Mouse (Mus musculus) stomach, embryonic 15.5 days (tissue): Measurements from ENCODE around the gene P4hb. TPM values are rescaled to one million over a fixed set of nuclear protein-coding genes. Genes with fewer than 3 reads are reported as not detected.

Experiments used
- ATAC-seq: fragments of 200-750 bp; cut with Nextera tagmentation; 2 replicates; pipeline ENCODE4 v1.8.0; 2017; ENCODE audit warnings: low read depth, moderate number of reproducible peaks, moderate TSS enrichment; ENCODE audit not compliant: insufficient read depth, low FRiP score
- H3K27ac ChIP-seq: fragments of 300-500 bp; sonication (generic); 2 replicates; pipeline ENCODE4 v1.5.1; 2015; ENCODE audit warnings: mild to moderate bottlenecking, inconsistent platforms
- H3K27me3 ChIP-seq: fragments of 300-500 bp; sonication (generic); replicated peaks from 2 replicates; pipeline ENCODE4 v1.6.1; 2015; ENCODE audit warnings: inconsistent platforms
- H3K36me3 ChIP-seq: fragments of 300-500 bp; sonication (generic); 2 replicates; pipeline ENCODE4 v1.6.1; 2015; ENCODE audit warnings: inconsistent platforms
- H3K4me1 ChIP-seq: fragments of 300-500 bp; sonication (generic); 2 replicates; pipeline ENCODE4 v1.6.1; 2015; ENCODE audit warnings: inconsistent platforms
- H3K4me2 ChIP-seq: fragments of 300-500 bp; sonication (generic); 2 replicates; pipeline ENCODE4 v1.6.1; 2015; ENCODE audit warnings: mild to moderate bottlenecking, inconsistent platforms
- H3K4me3 ChIP-seq: fragments of 300-500 bp; sonication (generic); replicated peaks from 2 replicates; pipeline ENCODE4 v1.5.1; 2015; ENCODE audit warnings: inconsistent platforms
- H3K9ac ChIP-seq: fragments of 300-500 bp; sonication (generic); 2 replicates; pipeline ENCODE4 v1.6.1; 2015; ENCODE audit warnings: inconsistent platforms
- H3K9me3 ChIP-seq: fragments of 300-500 bp; sonication (generic); 2 replicates; pipeline ENCODE4 v1.6.1; 2016; ENCODE audit warnings: inconsistent platforms
- WGBS: fragments of 180-500 bp; shearing (Covaris S2); methylation state at CpG from one replicate; pipeline ENCODE4 v1.1.7; 2015; 5-methylcytosine and 5-hydroxymethylcytosine counted together
- polyA plus RNA-seq: library from polyadenylated mRNA; unstranded; fragments of >200 nt; fragmentation: Nextera tagmentation; extraction: Ambion mirVana; gene quantifications from 2 replicates; pipeline ENCODE4 v1.2.1, GENCODE M21; 2015

The P4hb gene
- polyA plus RNA-seq, 1 experiment from 2014 or later, result 954 TPM

DNA sequence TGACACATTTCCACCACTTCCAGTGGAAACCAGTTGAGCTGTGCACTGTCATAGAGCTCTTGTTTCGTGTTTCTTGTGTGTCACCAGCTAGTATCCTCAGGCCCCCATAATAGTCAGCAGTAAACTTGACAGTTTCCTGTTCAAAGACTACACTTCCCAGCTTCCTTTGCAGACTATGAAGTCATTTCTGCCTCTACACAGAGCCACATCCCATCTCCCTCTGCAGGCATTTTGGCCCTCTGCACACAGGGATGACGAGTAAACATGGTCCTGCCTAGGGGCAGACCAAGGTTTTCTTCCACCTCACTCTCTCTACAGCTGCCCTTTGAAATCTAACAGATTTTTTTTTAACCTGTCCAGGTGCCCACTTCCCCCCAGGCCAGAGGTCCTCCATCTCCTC, 25.6 kb downstream of the P4hb start:
- H3K4me2 ChIP-seq, result peak overlapping the region; percentile 81; the same call in 1 of the 2 replicates
- peaks cover 28% of the 10 kb centered on the region for H3K36me3 ChIP-seq
- no peak overlapping the region for H3K9ac ChIP-seq
- H3K27ac ChIP-seq, result no peak overlapping the region
- no peak for ATAC-seq
- H3K4me3 ChIP-seq, result no peak overlapping the region
- peaks cover 28% of the 10 kb centered on the region for H3K4me1 ChIP-seq
- H3K27me3 ChIP-seq, result no peaks in the 10 kb centered on the region
- WGBS, result 44% methylated on average over 2 of the region's 2 CpGs
- no peaks in the 10 kb centered on the region for H3K9me3 ChIP-seq

DNA sequence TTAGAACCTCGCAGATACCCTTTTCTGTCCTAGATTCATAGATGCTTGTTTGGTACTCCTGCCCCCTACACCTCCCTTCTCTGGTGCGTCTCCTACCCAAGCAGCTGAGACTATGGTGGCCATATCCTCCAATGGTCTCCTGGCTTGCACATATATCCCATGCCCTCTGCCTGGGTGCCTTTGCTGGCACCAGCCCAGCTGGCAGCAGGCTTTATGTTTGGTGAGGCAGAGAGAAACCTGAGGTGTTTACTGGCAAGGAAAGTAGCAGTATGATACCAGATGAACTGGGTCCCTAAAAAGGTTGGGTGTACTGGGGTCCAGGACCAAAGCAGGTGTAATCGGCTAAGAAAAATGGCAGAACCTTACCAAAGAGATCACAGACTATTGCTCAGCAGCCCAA, 27.1 kb downstream of the P4hb start:
- H3K4me1 ChIP-seq, result peaks cover 28% of the 10 kb centered on the region
- WGBS, result 88% methylated on average over 3 of the region's 3 CpGs
- H3K9me3 ChIP-seq, result no peaks in the 10 kb centered on the region
- H3K36me3 ChIP-seq, result peaks cover 30% of the 10 kb centered on the region
- H3K9ac ChIP-seq, result no peak overlapping the region
- no peak overlapping the region for H3K4me2 ChIP-seq
- H3K27ac ChIP-seq, result no peak overlapping the region
- ATAC-seq, result no peak
- H3K4me3 ChIP-seq, result no peak overlapping the region
- H3K27me3 ChIP-seq, result no peaks in the 10 kb centered on the region

DNA sequence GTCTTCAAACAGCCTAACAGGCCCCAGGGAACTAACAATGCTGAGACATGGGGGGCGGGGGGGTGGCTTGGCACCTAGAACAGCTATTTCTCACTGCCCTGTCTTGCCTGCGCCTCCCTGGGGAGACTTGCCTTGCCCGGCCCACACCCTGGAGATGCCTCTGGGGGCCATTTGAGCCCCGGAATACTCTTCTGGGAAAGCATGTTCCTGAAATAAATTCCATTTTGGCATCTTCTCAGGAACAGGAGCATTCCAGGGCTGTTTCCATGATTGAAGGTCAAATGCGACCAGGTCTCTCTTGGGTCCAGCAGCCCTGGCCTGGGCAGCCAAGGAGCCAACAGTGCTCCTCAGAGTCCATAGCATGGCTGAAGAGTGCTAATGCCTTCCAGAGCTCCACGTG, 30.7 kb downstream of the P4hb start:
- no peak for ATAC-seq
- no peaks in the 10 kb centered on the region for H3K9me3 ChIP-seq
- H3K4me3 ChIP-seq, result no peak overlapping the region
- H3K4me2 ChIP-seq, result no peak overlapping the region
- H3K27ac ChIP-seq, result no peak overlapping the region
- peaks cover 33% of the 10 kb centered on the region for H3K4me1 ChIP-seq
- 87% methylated on average over 6 of the region's 6 CpGs for WGBS
- no peaks in the 10 kb centered on the region for H3K27me3 ChIP-seq
- H3K9ac ChIP-seq, result no peak overlapping the region
- H3K36me3 ChIP-seq, result peaks cover 30% of the 10 kb centered on the region

DNA sequence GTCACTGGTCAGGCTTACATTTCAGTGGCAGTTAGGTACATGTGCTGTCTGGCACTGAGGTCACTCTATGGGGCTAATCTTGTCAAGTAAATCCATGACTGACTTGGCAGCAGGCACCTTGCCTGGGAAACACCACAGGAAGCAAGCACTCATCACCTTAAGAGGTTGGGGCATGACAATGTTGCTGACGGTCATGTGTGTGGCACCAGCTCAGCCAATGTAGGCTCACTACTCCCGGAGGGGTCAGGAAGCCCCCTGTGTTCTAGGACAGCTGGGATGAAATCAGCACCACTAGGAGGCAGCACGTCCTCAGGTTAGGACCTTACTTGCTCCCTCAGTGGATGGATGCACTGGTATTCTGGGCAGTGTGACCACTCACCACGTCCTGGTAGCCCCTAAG, 31.1 kb downstream of the P4hb start:
- WGBS, result 45% methylated on average over 4 of the region's 4 CpGs
- ATAC-seq, result no peak
- Histone ChIP-seq H3K36me3 (peaks cover 30% of the 10 kb centered on the region), H3K9me3 (no peaks in the 10 kb centered on the region), H3K9ac (no peak overlapping the region), H3K4me3 (no peak overlapping the region), H3K27ac (0 out of 2 replicates have a peak overlapping the region, but pooled peaks have one; percentile 11), H3K27me3 (no peaks in the 10 kb centered on the region), H3K4me1 (peaks cover 31% of the 10 kb centered on the region), H3K4me2 (no peak overlapping the region)

DNA sequence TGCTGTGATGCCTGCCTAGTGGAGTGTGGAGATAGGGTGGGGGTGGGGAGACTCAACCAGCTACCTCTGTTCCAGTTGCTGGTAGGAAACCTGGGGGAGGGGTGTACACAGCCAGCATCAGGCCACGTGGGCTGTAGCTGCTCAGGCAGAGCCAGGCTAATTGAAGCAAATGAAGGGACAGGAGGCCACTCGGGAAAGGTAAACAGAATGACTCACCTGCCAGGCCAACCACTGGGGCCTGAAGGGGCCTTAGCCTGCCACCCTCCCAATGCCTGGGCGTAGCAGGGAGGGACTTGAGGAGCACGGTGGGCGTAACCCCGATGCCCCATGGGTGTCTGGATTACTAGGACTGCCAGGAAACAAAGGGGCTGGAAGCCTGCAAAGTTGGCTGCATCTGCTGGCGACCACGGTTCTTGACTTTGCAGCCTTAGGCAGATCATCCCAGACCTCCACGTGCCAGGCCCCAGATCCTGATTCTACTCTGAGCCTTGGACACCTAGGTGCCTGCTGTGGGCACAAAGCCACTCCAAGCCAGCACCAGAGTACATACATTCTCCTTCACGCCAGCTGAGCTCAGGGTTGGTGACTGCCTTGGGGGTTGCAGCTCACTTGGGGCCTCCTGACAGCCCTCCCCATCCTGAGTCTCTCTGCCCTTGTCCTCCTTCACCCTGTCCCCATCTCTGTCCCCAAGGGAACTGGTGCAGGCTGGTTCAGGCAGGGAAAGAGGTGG, 33.6 kb downstream of the P4hb start:
- no peak overlapping the region for H3K9ac ChIP-seq

DNA sequence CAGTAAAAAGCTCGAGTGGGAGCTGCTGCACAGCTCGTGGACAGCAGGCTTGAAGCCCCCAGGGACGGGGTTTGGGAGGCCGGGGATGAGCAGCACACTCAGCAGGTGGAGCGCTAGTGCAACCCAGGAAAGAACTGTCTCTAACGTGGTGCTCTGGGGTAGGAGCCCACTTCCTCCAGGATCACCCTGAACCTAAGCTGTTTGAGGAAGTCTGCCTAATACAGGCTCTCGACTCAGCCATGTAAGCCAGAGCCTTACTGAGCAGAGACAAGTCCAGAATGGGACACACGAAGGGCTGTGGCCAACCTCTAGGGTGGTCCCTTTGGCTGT, 34.1 kb downstream of the P4hb start:
- Histone ChIP-seq H3K4me3 (no peak overlapping the region), H3K9me3 (no peaks in the 10 kb centered on the region), H3K36me3 (peaks cover 15% of the 10 kb centered on the region), H3K4me2 (no peak overlapping the region), H3K27ac (peak overlapping the region; percentile 84; the same call in 1 of the 2 replicates), H3K27me3 (no peaks in the 10 kb centered on the region; the same call in 1 of the 2 replicates), H3K9ac (no peak overlapping the region), H3K4me1 (peaks cover 25% of the 10 kb centered on the region)
- no peak for ATAC-seq
- WGBS, result 47% methylated on average over 8 of the region's 8 CpGs

More for the DNA sequence above, 33.6 kb downstream of the P4hb start:
- Histone ChIP-seq H3K4me1 (peaks cover 25% of the 10 kb centered on the region), H3K36me3 (peaks cover 19% of the 10 kb centered on the region), H3K27me3 (no peaks in the 10 kb centered on the region; the same call in 1 of the 2 replicates), H3K4me3 (no peak overlapping the region), H3K4me2 (no peak overlapping the region), H3K9me3 (no peaks in the 10 kb centered on the region), H3K27ac (peak overlapping the region; percentile 84)
- peak; percentile 90 for ATAC-seq
- WGBS, result 26% methylated on average over 10 of the region's 10 CpGs

DNA sequence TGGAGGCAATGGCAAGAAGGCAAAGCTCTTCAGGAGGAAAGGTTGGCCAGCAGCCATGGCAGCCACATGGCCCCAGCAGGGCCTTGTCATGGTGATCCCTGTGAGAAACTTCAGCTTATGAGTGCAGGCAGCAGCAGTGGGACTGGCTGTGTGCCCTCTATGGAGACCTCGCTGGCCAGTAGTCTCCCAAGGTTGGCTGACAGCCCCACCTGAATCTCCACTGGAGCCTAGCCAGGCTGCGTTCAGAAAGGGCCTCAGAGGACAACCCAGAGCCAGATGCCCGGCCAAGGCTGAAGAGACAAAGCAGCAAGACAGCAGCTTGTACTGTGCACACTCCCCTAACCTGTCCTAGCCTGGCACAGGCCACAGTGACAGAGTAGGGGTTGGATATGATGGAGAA, 34.6 kb downstream of the P4hb start:
- ATAC-seq, result no peak
- no peaks in the 10 kb centered on the region for H3K9me3 ChIP-seq
- H3K4me3 ChIP-seq, result no peak overlapping the region
- 62% methylated on average over 3 of the region's 3 CpGs for WGBS
- H3K4me1 ChIP-seq, result peaks cover 25% of the 10 kb centered on the region
- H3K9ac ChIP-seq, result no peak overlapping the region
- H3K27me3 ChIP-seq, result peaks cover 1% of the 10 kb centered on the region; the same call in 1 of the 2 replicates
- H3K4me2 ChIP-seq, result no peak overlapping the region
- peak overlapping the region; percentile 84; the same call in 1 of the 2 replicates for H3K27ac ChIP-seq
- H3K36me3 ChIP-seq, result peaks cover 12% of the 10 kb centered on the region

DNA sequence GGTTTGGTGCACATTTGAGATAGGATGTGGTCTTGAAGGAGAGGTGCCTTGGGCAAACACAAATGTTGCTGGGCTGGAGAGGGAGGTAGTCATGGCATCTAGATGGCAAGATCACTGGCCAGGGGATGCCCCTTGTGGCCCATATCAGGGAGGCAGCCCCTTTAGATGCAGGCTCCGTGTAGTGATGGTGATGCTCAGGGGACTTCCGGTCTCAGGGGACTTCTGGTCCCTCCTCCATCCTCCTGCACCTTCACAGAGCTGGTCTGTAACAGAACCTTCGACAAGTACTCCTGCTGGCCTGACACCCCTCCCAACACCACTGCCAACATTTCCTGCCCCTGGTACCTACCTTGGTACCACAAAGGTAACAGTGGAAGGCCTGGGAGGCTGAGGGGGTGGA, 37.2 kb downstream of the P4hb start:
- Histone ChIP-seq H3K4me1 (peaks cover 30% of the 10 kb centered on the region), H3K9me3 (no peaks in the 10 kb centered on the region), H3K27ac (no peak overlapping the region), H3K27me3 (peaks cover 26% of the 10 kb centered on the region), H3K4me2 (no peak overlapping the region), H3K36me3 (no peaks in the 10 kb centered on the region), H3K9ac (no peak overlapping the region), H3K4me3 (no peak overlapping the region)
- ATAC-seq, result no peak
- 68% methylated on average over 3 of the region's 3 CpGs for WGBS

DNA sequence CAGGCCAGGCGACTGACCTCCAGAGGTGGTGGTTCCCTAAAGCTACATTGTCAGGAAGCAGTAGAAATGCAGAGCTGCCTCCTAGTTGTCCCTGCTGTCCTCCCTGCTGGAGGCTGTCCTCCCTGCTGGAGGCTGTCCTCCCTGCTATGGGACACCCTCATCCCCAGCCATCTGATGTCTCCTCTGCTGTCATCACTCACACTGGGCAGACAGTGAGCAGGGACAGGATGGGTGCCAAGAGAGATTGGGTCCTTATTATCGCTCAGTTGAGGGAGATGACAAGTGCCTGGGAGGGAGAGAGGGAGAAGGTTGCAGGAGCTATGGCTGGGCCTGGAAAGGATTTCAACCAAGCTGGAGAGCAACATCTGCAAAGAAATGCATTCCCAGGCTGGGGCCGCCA, 37.9 kb downstream of the P4hb start:
- Histone ChIP-seq H3K4me1 (peaks cover 28% of the 10 kb centered on the region), H3K36me3 (no peaks in the 10 kb centered on the region), H3K4me2 (no peak overlapping the region), H3K27ac (no peak overlapping the region), H3K9ac (no peak overlapping the region), H3K4me3 (no peak overlapping the region), H3K9me3 (no peaks in the 10 kb centered on the region), H3K27me3 (peaks cover 32% of the 10 kb centered on the region)
- 68% methylated on average over 3 of the region's 3 CpGs for WGBS
- ATAC-seq, result no peak

DNA sequence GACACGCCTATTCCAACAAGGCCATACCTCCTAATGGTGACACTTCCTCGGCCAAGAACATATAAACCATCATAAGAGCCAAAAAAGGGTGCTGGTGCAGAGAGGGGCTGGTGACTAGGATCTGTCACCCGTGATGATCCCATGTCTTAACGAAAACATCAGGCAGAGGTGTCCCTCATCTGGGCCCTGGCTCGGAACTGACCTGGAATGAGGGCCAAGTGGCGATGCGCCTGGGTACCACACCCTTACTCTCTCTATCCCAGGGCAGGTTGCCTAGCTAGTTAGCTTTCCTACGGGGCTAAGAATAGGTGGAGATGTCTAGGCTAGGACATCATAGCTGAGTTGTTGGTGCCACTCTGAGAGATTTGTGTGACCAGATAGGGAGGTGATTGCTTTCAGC, 39.0 kb downstream of the P4hb start:
- Histone ChIP-seq H3K4me3 (no peak overlapping the region), H3K27me3 (peaks cover 41% of the 10 kb centered on the region), H3K9me3 (no peaks in the 10 kb centered on the region), H3K9ac (no peak overlapping the region), H3K4me2 (no peak overlapping the region), H3K27ac (no peak overlapping the region), H3K4me1 (peaks cover 18% of the 10 kb centered on the region), H3K36me3 (no peaks in the 10 kb centered on the region)
- WGBS, result 87% methylated on average over 8 of the region's 8 CpGs
- ATAC-seq, result no peak

DNA sequence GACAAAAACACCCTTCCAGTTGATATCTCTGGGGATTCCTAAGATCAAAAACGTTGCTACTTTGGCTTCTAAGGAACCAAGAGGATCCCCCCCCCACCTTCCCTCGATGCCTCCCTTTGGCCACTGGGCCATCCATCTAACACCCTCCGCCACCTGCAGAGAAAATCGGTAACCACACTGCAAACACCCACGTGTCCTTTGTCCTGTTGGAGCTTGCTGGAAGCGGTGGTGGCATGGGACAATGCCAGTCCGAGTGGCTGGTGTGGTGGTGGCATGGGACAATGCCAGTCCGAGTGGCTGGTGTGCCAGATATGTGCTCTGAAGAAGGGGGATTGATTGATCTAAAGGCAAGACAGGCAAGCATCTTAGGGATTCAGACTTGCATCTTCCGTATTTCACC, 41.4 kb downstream of the P4hb start:
- Histone ChIP-seq H3K4me1 (peaks cover 8% of the 10 kb centered on the region), H3K4me2 (no peak overlapping the region), H3K9me3 (no peaks in the 10 kb centered on the region), H3K27ac (no peak overlapping the region), H3K9ac (no peak overlapping the region), H3K4me3 (no peak overlapping the region), H3K27me3 (peaks cover 50% of the 10 kb centered on the region), H3K36me3 (no peaks in the 10 kb centered on the region)
- WGBS, result 25% methylated on average over 9 of the region's 9 CpGs
- ATAC-seq, result no peak

DNA sequence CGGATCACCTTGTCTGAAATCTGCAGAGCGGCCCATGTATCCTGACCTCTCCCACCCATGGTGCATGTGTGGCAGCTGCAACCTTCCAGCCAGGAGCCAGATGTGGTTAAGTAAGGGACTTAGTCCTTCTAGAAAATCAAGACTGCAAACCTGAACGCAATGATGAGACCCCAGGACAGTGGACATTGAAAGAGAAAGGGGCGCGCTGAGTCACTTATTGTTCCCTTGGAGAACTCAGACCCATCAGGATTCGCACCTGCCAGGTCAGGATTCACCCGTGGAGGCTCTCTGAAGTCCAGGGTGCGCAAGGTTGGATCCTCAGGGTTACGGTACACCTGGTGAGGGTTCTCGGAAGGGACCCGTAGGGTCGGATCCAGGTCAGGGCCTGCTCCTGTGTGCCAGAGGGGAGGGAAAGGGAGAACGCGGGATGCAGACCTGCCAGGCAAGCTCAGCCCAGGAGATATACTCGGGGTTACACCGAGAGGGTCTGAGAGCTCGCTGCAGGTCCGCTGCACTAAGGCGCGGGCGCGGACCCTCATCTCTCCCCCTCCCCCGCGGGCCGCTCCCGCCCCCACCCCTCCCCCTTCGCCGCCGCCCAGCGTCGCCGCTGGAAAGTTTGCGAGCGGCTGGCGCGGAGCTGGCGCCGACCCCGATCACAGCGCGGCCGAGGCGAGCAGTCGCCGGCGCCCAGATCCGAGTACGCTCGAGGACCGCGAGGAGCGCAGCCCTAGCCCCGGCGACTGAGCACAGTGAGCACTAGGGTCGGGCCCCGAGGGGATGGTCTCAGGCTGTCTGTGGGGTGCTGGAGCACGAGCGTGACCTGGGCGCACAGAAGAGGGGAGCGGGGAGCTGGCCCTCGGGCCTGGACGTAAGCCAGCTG, 42.7 kb downstream of the P4hb start, which contains the start of gene Gcgr:
Gene Gcgr (plus strand): TSS at position 615 of the 880 bp plus-strand sequence.
- Histone ChIP-seq H3K4me3 (peak within 1 kb of the TSS; percentile 44), H3K9me3 (no peaks in the 10 kb centered on the region), H3K27ac (no peak within 1 kb of the TSS), H3K9ac (peak within 1 kb of the TSS; percentile 29), H3K4me2 (peak within 1 kb of the TSS; percentile 88), H3K36me3 (no peaks in the 10 kb centered on the region), H3K27me3 (peaks cover 50% of the 10 kb centered on the region), H3K4me1 (peaks cover 8% of the 10 kb centered on the region)
- WGBS, result 8% methylated on average over 60 of the region's 62 CpGs
- no peak for ATAC-seq
